Mouse (Mus musculus) cerebellum, postnatal 36 days (tissue): ENCODE results near the gene Spata31d1d.

ENCODE experiments used
- DNase-seq, 2 experiments: peaks; one replicate each; pipeline ENCODE4 v3.0.0; 2021 to 2022; ENCODE audit warnings: mixed read lengths in 2 of 2

Gene Spata31d1d

GRCm38 (mm10) chr13:59676316-59677229 lies 55.0 kb downstream of the Spata31d1d start:
- no peak for DNase-seq
